Mouse (Mus musculus) forebrain, embryonic 13.5 days (tissue): Measurements from ENCODE around the gene Tmco1. TPM values are rescaled to one million over a fixed set of nuclear protein-coding genes. Genes with fewer than 3 reads are reported as not detected.
"Not testable (repeated sequence)": the region's sequence is repeated elsewhere in the genome, so short reads cannot be mapped to it uniquely, and the experiment has no call there.

Experiments used
- ATAC-seq: fragments of 200-750 bp; cut with Nextera tagmentation; 2 replicates; pipeline ENCODE4 v1.8.0; 2017
- H3K27ac ChIP-seq: fragments of 300-500 bp; sonication (generic); 2 replicates; pipeline ENCODE4 v1.5.1; 2015; ENCODE audit warnings: inconsistent platforms, mild to moderate bottlenecking, moderate library complexity
- H3K27me3 ChIP-seq: fragments of 300-500 bp; sonication (generic); 2 replicates; pipeline ENCODE4 v1.6.1; 2015; ENCODE audit warnings: mild to moderate bottlenecking, inconsistent platforms
- H3K36me3 ChIP-seq: fragments of 300-500 bp; sonication (generic); 2 replicates; pipeline ENCODE4 v1.6.1; 2015; ENCODE audit warnings: mild to moderate bottlenecking, inconsistent platforms; ENCODE audit not compliant: poor library complexity, severe bottlenecking
- H3K4me1 ChIP-seq: fragments of 300-500 bp; sonication (generic); 2 replicates; pipeline ENCODE4 v1.6.1; 2015; ENCODE audit warnings: inconsistent platforms
- H3K4me2 ChIP-seq: fragments of 300-500 bp; sonication (generic); 2 replicates; pipeline ENCODE4 v1.6.1; 2015; ENCODE audit warnings: inconsistent platforms, mild to moderate bottlenecking, moderate library complexity
- H3K4me3 ChIP-seq: fragments of 300-500 bp; sonication (generic); 2 replicates; pipeline ENCODE4 v1.5.1; 2015; ENCODE audit warnings: mild to moderate bottlenecking, inconsistent platforms
- H3K9ac ChIP-seq: fragments of 300-500 bp; sonication (generic); 2 replicates; pipeline ENCODE4 v1.6.1; 2015; ENCODE audit warnings: mild to moderate bottlenecking, inconsistent platforms
- H3K9me3 ChIP-seq: fragments of 300-500 bp; sonication (generic); replicated peaks from 2 replicates; pipeline ENCODE4 v1.6.1; 2016; ENCODE audit warnings: inconsistent platforms
- WGBS: fragments of 180-500 bp; shearing (Covaris S2); methylation state at CpG from one replicate; pipeline ENCODE4 v1.1.7; 2015; 5-methylcytosine and 5-hydroxymethylcytosine counted together
- polyA plus RNA-seq: library from polyadenylated mRNA; unstranded; fragments of >200 nt; fragmentation: Nextera tagmentation; extraction: Ambion mirVana; gene quantifications from 2 replicates; pipeline ENCODE4 v1.2.1, GENCODE M21; 2015

Tmco1 gene
- polyA plus RNA-seq, 1 experiment from 2014 or later = 74.1 TPM

- Histone ChIP-seq H3K27ac (no peak overlapping the region), H3K36me3 (no peaks in the 10 kb centered on the region), H3K4me2 (peak overlapping the region; percentile 71), H3K9ac (peak overlapping the region; percentile 63), H3K4me1 (0 out of 2 replicates have a peak, but pooled peaks cover 5% of the 10 kb centered on the region), H3K27me3 (peaks cover 8% of the 10 kb centered on the region), H3K9me3 (no peaks in the 10 kb centered on the region), H3K4me3 (peak overlapping the region; percentile 46)
- WGBS = 2% methylated on average over 46 of the region's 47 CpGs
- peak; percentile 48; the same call in 1 of the 2 replicates for ATAC-seq
Observed at GRCm38 (mm10) chr1:167340111-167340787, 32.1 kb downstream of the Tmco1 start.

GRCm38 (mm10) chr1:167340910-167341528 is 32.8 kb downstream of the Tmco1 start:
- Histone ChIP-seq H3K27ac (no peak overlapping the region), H3K4me3 (no peak overlapping the region), H3K4me2 (peak overlapping the region; percentile 71; the same call in 1 of the 2 replicates), H3K27me3 (peaks cover 8% of the 10 kb centered on the region), H3K4me1 (0 out of 2 replicates have a peak, but pooled peaks cover 5% of the 10 kb centered on the region), H3K9ac (no peak overlapping the region), H3K36me3 (no peaks in the 10 kb centered on the region), H3K9me3 (no peaks in the 10 kb centered on the region)
- WGBS = 95% methylated on average over 3 of the region's 3 CpGs
- no peak for ATAC-seq

GRCm38 (mm10) chr1:167342831-167343230 is 34.7 kb downstream of the Tmco1 start:
- no peaks in the 10 kb centered on the region for H3K9me3 ChIP-seq
- no peak for ATAC-seq
- WGBS = 90% methylated on average over 10 of the region's 10 CpGs

GRCm38 (mm10) chr1:167345994-167346520 is 37.9 kb downstream of the Tmco1 start:
- not testable (repeated sequence) for H3K9me3 ChIP-seq, H3K27ac ChIP-seq, H3K36me3 ChIP-seq, H3K9ac ChIP-seq, H3K4me1 ChIP-seq, H3K4me2 ChIP-seq, ATAC-seq, H3K27me3 ChIP-seq, H3K4me3 ChIP-seq
- WGBS = 95% methylated on average over 10 of the region's 10 CpGs

More at GRCm38 (mm10) chr1:167342831-167343230, 34.7 kb downstream of the Tmco1 start:
- 0 out of 2 replicates have a peak, but pooled peaks cover 5% of the 10 kb centered on the region for H3K4me1 ChIP-seq
- no peak overlapping the region for H3K4me2 ChIP-seq
- H3K27ac ChIP-seq = no peak overlapping the region
- no peaks in the 10 kb centered on the region for H3K36me3 ChIP-seq
- H3K9ac ChIP-seq = no peak overlapping the region
- H3K27me3 ChIP-seq = peaks cover 8% of the 10 kb centered on the region
- H3K4me3 ChIP-seq = no peak overlapping the region

- H3K9me3 ChIP-seq, H3K36me3 ChIP-seq, H3K4me3 ChIP-seq, ATAC-seq, H3K4me1 ChIP-seq, H3K4me2 ChIP-seq, H3K27ac ChIP-seq, H3K27me3 ChIP-seq, H3K9ac ChIP-seq: not testable (repeated sequence)
- 62% methylated on average over 3 of the region's 3 CpGs for WGBS
Observed at GRCm38 (mm10) chr1:167349206-167349605, 41.0 kb downstream of the Tmco1 start.

GRCm38 (mm10) chr1:167349815-167350596 is 41.8 kb downstream of the Tmco1 start, which contains the start of gene Aldh9a1:
Gene Aldh9a1, plus strand, starts transcription at chr1:167349991.
- Histone ChIP-seq H3K27ac (peak within 1 kb of the TSS; percentile 51), H3K36me3 (peaks cover 11% of the 10 kb centered on the region), H3K9me3 (no peaks in the 10 kb centered on the region), H3K4me2 (peak within 1 kb of the TSS; percentile 84), H3K9ac (peak within 1 kb of the TSS; percentile 78), H3K4me3 (peak within 1 kb of the TSS; percentile 62), H3K27me3 (no peaks in the 10 kb centered on the region), H3K4me1 (peaks cover 7% of the 10 kb centered on the region; the same call in 1 of the 2 replicates)
- under 1% methylated on average over 55 of the region's 55 CpGs for WGBS
- peak; percentile 99 for ATAC-seq

GRCm38 (mm10) chr1:167350597-167351415 is 42.6 kb downstream of the Tmco1 start:
- Histone ChIP-seq H3K4me1 (peaks cover 7% of the 10 kb centered on the region; the same call in 1 of the 2 replicates), H3K4me2 (peak overlapping the region; percentile 84), H3K36me3 (peaks cover 15% of the 10 kb centered on the region), H3K27ac (0 out of 2 replicates have a peak overlapping the region, but pooled peaks have one; percentile 51), H3K27me3 (no peaks in the 10 kb centered on the region), H3K9ac (peak overlapping the region; percentile 78), H3K9me3 (no peaks in the 10 kb centered on the region), H3K4me3 (peak overlapping the region; percentile 62)
- WGBS = 32% methylated on average over 13 of the region's 13 CpGs
- no peak for ATAC-seq

GRCm38 (mm10) chr1:167352403-167352802 is 44.2 kb downstream of the Tmco1 start:
- no peak overlapping the region for H3K4me3 ChIP-seq
- H3K4me1 ChIP-seq = peaks cover 7% of the 10 kb centered on the region; the same call in 1 of the 2 replicates
- H3K9me3 ChIP-seq = no peaks in the 10 kb centered on the region
- no peaks in the 10 kb centered on the region for H3K27me3 ChIP-seq
- H3K9ac ChIP-seq = no peak overlapping the region
- WGBS = 94% methylated on average over 14 of the region's 14 CpGs
- peaks cover 20% of the 10 kb centered on the region for H3K36me3 ChIP-seq
- no peak overlapping the region for H3K4me2 ChIP-seq
- H3K27ac ChIP-seq = no peak overlapping the region
- no peak for ATAC-seq

- no peak for ATAC-seq
- Histone ChIP-seq H3K36me3 (peaks cover 23% of the 10 kb centered on the region), H3K4me3 (no peak overlapping the region)
Observed at GRCm38 (mm10) chr1:167357387-167357786, 49.2 kb downstream of the Tmco1 start.

GRCm38 (mm10) chr1:167358731-167359130 is 50.6 kb downstream of the Tmco1 start:
- Histone ChIP-seq H3K4me2 (no peak overlapping the region), H3K4me1 (no peaks in the 10 kb centered on the region), H3K27me3 (no peaks in the 10 kb centered on the region), H3K9ac (no peak overlapping the region), H3K36me3 (peaks cover 23% of the 10 kb centered on the region), H3K4me3 (no peak overlapping the region), H3K27ac (no peak overlapping the region), H3K9me3 (no peaks in the 10 kb centered on the region)
- 86% methylated on average over 9 of the region's 9 CpGs for WGBS
- ATAC-seq = no peak

More at GRCm38 (mm10) chr1:167357387-167357786, 49.2 kb downstream of the Tmco1 start:
- Histone ChIP-seq H3K9ac (no peak overlapping the region), H3K4me2 (no peak overlapping the region), H3K4me1 (no peaks in the 10 kb centered on the region), H3K27me3 (no peaks in the 10 kb centered on the region), H3K9me3 (no peaks in the 10 kb centered on the region), H3K27ac (no peak overlapping the region)
- WGBS = 94% methylated on average over 9 of the region's 9 CpGs

- H3K27me3 ChIP-seq = no peaks in the 10 kb centered on the region
- 39% methylated on average over 4 of the region's 4 CpGs for WGBS
- H3K27ac ChIP-seq = no peak overlapping the region
- H3K9ac ChIP-seq = no peak overlapping the region
- no peaks in the 10 kb centered on the region for H3K9me3 ChIP-seq
- H3K4me2 ChIP-seq = no peak overlapping the region
- no peak overlapping the region for H3K4me3 ChIP-seq
- no peak for ATAC-seq
- peaks cover 9% of the 10 kb centered on the region for H3K36me3 ChIP-seq
- H3K4me1 ChIP-seq = no peaks in the 10 kb centered on the region
Observed at GRCm38 (mm10) chr1:167360268-167360667, 52.1 kb downstream of the Tmco1 start.
